Mouse (Mus musculus): ENCODE results near the gene Trim23.
"Not testable (repeated sequence)": the region's sequence is repeated elsewhere in the genome, so short reads cannot be mapped to it uniquely, and the experiment has no call there.

The Trim23 gene

DNA sequence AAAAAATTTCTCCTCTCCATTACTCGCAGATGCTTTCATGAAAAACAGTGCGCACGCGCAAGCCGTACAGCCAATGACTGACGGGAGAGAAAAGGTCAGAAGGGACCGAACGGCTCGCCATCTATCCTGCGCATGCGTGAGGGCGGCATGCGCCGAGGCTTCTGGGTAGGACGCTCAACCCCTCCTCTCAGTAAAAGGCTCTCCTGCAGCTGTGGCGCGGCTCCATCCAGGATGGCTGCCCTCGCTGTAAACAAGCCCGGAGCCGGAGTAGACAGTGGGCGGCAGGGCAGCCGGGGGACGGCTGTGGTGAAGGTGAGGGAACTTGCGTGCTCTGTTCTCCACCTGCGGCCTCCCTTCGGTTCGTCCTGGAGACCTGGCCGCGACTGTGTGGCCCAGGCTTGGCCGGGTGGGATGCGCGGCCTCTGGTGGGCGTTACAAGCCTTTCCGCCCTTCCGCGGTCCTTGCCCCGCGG, at the start of gene Trim23:
Gene Trim23, plus strand, starts transcription at position 148 of the 472 bp plus-strand sequence.
- DNase-seq (ENCODE audit: low read depth): peak; percentile 99

DNA sequence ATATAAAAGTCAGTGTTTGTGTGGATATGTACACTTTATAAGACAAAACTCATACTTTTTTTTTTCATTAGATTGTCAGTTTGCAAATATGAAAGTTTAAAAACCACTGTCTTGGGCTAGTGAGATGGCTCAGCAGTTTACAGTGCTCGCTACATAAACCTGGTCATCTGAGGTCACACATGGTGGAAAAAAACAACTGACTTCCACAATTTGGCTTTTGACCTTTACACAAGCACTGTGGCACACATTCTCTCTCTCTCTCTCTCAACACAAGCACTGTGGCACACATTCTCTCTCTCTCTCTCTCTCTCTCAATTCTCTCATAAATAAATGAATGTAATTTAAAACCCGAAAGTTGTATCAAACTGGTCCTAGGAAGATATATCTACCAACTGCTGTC, 46.0 kb upstream of the Trim23 start:
- peak; percentile 26 for DNase-seq (ENCODE audit: low read depth)

DNA sequence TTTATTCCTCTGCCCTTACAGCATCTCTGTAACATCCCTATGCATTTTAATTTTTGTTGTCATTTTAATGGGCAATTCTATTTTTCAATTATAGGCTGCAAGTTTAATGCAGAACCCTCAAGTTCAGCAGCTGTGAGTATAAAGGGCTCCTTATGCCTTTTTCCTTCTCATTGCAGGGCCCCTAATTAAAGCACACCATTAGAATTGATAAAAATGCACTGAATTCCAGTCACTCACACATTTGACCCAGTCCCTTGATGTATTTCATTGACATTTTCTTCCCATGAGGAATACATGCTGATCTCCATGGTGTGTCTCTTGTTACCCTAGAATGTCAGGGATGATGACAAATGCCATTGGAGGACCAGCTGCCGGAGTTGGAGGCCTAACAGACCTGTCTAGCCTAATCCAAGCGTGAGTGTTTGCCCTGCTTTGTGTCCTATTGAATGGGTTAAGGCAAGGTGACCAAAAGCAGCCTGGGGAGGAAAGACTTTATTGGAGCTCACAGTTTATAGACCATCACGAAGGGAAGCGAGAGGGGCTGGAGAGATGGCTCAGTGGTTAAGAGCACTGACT, 44.0 kb upstream of the Trim23 start:
- DNase-seq (ENCODE audit: low read depth): no peak

DNA sequence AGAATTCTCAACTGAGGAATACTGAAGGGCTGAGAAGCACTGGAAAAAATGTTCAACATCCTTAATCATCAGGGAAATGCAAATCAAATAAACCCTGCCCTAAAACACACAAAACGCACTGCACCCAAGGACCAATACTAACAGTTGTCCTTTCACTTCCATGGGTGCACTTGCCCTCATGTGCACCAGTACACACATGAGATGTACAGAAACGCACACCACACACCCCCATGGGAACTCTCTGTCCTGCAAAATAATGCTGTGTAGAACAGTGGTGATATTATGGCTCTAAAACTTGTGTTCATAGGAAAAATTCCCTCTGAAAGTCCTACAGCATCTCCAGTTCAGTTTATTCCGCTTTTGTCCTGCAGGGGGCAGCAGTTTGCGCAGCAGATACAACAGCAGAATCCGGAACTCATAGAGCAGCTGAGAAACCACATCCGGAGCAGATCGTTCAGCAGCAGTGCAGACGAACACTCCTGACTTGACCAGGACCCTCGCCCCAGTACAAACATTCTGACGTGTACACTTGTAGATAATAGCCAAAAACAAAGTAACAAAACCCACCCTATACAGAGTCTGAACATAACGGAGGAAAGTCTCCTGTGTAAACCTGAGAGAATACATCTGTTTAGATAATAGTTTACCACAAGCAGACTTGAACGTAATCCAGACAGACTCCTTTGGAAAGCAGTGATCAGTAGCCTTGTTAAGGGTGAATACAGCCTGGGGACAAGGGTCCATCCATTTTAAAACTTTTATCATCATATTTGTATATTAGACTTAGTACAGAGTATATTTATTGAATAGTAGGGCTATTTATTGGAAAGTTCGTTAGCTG, 39.0 kb upstream of the Trim23 start:
- peak; percentile 90 for DNase-seq (ENCODE audit: low read depth)

DNA sequence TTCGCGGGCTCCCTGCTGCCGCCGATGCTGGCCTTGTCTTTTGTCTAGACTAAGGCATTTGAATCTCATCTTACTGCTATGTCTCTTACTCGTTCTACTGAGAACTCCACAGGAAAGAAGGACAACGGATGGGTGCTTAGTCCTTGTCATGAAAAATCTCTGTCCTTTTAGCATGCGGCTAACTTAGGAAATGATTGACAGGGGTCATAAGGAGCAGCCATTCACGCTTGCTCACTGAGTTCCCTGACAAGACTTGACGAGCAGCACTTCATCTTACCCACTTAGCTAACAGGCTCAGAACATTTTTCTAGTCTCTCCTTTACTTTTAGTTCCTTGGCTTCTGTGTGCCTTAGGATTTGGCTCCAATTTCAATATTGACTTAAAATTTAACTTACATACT, 33.7 kb upstream of the Trim23 start:
- DNase-seq (ENCODE audit: low read depth): no peak

DNA sequence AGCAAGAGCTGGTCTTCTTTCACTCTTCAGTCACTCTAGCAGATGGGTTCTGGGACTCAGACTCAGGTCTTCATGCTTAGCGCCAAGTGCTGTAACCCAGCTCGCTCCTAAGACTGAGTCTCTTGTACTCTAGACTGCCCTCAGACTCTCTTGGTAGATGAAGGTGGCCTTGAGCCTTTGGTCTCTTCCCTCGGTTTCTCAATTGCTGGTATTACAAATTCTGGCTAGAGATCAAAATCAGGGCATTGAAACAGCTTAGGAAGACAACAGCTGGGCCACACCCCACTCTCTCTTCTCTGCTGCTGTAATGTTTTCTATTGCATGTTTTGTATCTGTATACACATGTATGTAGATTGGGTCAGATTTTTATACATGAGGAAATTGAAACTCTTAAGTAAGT, 33.0 kb upstream of the Trim23 start:
- DNase-seq (ENCODE audit: low read depth): no peak

DNA sequence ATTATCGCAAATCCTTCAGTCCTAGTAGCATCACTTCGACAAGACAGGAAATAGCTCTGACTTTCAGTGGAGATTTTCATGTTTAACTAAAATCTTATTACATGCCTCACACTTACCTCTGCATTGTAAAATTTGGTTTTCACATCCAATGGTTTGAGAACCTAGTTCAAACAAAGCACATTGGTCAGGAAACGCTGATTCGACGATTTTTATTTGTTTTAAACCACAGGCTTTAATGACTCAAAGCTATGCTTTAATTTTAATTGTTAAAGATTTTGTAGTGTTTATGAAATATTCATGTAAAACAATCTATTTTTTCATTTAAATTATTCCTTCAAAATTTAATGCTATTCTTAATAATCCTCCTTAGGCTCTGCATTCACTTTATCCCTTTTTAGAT, 24.4 kb upstream of the Trim23 start:
- DNase-seq (ENCODE audit: low read depth): no peak

DNA sequence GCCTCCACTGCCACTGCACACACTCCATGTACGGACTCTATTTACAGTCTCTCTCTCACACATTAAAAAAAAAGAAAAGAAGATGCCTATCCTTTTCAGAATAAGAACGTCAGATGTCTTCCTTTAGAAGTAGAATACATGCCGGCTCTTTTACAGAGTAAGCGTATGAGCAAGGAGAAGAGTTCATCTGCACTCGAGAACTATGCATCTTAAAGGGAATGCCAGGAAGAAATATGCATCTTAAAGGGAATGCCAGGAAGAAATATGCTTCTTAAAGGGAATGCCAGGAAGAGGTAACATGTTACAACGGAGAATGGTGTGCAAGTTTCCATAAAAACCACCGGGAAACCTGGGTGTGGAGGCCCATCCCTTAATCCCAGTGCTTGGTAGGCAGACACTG, 23.5 kb upstream of the Trim23 start:
- DNase-seq (ENCODE audit: low read depth): no peak

DNA sequence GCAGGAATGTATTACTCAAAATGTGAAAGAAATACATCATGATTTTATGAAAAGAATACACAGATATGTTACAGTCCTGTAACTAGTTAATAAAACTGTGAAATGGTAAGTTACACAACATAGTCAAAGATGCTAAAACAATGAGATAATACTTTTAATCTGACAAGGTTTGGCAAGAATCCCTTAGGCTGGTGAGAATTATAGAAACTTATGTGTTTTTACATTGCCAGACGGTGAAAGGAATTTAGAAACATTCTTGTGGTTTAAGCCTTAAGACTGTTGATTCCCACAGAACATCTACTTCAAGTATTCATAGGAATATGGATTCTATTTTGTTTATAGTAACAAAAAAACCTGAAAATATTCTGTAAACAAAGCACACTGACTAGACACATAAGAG, 22.9 kb upstream of the Trim23 start:
- no peak for DNase-seq (ENCODE audit: low read depth)

DNA sequence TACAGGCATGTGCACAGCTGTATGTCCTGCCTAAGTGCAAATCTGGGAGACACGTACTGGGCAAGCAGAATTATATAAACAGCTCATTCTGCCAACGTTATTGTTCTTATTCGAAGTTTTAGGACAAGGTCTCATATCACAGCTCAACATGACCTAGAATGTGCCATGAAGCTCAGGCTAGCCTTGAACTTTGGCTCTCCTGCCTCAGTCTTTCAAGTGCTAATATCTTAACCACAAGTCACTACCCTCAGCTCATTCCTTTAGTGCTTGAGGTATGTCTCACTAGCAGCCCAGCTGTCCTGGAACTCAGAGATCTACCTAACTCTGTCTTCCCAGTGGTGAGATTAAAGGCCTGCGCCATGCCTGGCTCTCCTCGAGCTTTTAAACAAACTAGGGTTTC, 6.9 kb upstream of the Trim23 start:
- DNase-seq (ENCODE audit: low read depth): no peak

DNA sequence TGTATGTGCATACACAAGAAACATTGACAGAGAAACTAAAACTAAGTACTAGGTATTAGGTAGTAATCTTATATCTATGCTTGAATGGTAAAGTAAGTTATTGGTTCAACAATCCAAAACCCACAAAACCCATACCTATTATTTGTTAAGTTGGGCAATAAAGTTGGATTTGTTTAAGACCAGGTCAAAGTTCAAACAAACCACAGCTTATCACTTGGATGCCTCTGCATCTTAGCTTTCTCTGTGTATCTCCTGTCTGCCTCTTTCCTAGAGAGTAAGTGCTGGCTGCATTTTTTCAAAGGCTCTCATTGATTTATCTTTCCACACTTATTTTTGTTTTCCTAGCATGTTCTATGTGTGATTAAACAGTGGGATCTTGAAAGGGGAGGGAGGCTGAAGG, 6.1 kb upstream of the Trim23 start:
- no peak for DNase-seq (ENCODE audit: low read depth)

DNA sequence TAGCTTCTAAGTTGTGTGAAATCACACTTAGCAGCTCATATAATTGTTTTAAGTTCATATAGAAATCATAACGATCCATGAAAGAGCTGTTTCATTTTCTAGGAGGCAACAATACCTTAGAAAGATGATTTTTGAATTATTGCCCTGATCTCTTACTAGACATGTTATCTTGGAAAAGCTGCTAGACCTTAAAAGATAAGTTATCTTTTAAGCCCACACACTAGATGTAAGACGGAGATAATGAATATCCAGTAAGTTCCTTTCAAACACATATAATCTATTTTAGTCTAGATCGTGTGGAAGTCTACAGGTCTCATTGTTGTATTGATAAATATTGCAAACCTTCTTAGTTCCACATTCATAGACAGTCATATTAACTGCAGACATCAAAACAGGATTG, 1.7 kb upstream of the Trim23 start:
- DNase-seq (ENCODE audit: low read depth): peak; percentile 16

DNA sequence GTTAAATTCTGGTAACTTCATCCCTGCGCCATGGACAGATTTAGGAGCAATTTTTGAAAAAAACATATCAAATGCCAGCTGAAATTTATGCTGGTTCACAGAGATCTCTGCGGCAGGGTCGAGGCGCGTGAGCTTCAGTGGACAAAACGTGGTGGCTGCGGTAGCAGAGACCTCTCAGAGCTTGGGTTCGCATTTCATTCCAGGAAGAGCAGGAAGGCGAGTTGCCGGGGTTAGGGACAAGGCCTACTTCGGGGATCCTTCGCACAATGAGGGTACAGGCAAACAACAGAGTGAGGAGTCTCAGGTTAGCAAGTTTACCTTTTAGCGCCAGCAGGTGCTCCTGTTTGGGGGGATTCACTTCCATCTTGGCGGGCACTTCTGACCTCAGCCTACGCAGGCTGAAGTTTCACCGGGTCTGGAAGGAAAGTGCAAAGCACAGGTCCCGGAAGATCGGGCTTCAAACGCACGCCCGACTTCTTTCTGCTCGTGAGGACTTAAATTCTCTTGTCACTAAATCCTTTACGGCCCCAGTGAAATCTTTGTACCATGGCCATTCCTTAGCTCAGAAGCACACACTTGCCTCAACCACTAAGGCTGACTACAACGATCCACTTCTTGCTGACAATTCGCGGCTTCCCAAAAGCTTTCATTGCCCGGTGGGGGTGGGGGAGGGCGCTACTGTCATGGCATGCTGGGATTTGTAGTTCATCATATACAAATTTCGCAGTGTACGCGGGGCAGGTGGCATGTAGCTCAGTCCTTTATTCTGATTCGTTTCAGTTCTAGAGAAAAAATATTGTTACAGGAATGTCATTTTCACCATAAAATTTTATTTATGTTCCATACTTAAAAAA, 574 bp upstream of the Trim23 start, which contains the start of gene Trappc13:
Gene Trappc13, minus strand, starts transcription at position 674 of the 854 bp plus-strand sequence.
- DNase-seq (ENCODE audit: low read depth): peak; percentile 95

DNA sequence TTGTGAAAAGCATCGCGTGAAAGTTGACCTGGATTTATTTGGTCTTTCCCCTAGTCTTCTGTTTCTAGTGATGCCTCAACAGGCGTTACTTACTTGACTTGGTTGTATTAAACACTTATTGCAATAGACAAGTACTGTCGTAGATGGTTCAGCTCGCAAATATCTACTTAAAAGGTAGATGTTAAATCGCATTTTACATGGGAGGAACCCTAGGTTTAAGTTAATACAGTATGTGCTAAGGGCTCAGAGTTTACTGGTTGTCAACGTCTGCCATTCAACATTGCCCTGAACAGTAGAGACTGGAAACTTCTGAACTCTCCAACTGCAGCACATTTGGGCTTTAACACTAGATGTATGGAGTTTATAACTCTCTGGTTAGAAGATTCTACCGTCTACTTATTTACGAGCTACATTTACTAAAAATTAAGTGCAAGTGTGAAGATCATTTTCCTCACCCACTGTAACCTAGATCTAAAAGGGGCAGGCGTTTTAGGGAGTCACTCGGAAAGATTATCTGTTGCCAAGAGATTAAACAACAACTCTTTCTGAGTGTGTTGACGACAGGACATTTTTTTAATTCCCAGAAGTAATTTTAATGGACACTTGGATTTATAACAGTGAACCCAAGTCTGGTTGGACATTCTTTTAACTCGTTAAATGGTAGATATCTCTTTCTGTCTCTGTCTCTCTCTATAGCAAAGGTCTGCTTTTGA, 735 bp downstream of the Trim23 start:
- DNase-seq (ENCODE audit: low read depth): no peak

DNA sequence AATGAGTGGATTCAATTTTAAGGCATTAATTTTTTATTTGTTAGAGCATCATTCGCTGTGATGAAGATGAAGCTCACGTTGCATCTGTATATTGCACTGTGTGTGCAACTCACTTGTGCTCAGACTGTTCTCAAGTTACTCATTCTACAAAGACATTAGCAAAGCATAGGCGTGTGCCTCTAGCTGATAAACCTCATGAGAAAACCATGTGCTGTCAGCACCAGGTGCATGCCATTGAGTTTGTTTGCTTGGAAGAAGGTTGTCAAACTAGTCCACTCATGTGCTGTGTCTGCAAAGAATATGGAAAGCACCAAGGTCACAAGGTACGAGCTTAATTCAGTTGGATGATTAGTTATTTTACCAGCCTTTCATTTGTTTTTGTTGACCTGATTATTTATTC, 8.8 kb downstream of the Trim23 start:
- DNase-seq (ENCODE audit: low read depth): no peak

DNA sequence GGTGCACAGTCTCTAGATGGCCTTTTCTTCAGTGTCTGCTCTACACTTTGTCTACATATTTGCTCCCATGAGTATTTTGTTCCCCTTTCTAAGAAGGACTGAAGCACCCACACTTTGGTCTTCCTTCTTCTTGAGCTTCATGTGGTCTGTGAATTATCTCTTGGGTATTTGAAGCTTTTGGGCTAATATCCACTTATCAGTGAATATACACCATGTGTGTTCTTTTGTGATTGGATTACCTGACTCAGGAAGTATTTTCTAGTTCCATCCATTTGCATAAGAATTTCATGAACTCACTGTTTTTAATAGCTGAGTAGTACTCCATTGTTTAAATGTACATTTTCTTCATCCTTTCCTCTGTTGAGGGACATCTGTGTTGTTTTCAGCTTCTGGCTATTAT, 17.3 kb downstream of the Trim23 start:
- not testable (repeated sequence) for DNase-seq (ENCODE audit: low read depth)

DNA sequence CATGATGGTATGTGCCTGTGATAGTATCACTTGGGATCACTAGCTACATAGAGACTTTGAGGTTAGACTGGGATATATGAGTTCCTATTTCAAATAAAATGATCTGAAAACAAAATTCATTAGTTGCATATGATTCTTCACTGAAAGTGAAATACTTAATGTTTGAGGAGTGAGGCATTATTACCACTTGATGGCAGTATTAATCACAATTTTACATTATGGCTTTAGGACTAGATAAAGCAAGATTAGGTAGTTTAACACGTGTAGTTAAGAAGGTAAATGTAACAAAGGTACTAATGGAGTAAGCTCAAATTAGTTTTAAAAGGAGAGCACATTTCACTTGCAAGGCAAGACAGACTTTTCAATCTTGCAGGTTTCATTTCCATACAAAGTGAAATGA, 25.7 kb downstream of the Trim23 start:
- peak; percentile 50 for DNase-seq (ENCODE audit: low read depth)

DNA sequence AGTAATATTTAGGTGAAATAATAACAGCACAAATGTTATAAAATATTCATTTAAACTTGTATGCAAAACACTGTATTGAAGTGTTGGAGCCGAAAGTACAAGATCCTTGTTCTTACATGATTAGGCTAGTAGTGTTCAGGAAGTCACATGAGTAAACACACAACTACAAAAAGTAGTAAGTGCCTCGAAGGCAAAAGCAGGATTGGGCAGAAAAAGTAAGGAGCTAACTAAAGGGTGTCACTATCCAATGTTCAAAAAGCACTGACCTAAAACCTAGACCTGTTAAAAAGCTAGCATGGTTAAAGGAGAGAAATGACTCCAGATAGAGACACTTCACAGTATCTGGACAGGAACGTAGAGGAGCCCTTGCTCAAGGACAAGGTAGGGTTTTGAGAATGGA, 48.9 kb downstream of the Trim23 start:
- DNase-seq (ENCODE audit: low read depth): peak; percentile 49

DNA sequence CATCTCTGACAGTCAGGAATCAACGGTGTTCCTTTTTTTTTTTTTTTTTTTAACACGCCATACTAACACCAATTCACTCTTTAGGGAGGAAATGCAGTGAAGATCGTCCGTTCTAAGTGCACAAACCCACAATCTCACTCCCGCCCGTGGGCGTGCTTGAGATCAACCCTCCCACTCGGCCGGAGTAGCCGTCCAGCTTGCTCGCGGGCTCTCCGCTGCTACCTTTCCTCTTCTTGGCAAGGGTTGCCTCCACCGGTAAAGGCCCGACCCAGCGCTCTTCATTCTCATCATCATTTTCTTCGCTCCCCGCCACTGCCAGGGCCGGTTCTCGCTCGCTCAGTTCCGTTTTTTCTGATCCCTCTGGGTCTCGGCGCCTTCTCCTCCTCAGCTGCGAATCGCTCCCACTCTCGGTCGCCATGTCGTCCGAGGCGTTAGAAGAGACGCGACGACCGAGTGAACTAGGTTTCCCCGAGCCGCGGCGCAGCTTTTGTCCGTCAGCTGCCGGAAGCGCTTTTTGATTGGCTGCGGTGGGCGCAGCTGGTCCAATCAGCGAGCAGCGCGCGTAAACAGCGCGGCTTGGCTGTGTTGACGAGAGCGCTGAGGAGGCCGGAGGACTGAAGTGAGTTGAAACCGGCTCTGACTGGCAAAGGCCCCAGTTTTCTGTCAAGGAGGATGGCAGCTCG, 49.9 kb downstream of the Trim23 start, which contains the start of the genes Cenpk and Ppwd1:
Gene Cenpk, plus strand, starts transcription at position 228 of the 683 bp plus-strand sequence.
Gene Ppwd1, minus strand, starts transcription at position 460 of the 683 bp plus-strand sequence.
- DNase-seq (ENCODE audit: low read depth): peak; percentile 98

DNA sequence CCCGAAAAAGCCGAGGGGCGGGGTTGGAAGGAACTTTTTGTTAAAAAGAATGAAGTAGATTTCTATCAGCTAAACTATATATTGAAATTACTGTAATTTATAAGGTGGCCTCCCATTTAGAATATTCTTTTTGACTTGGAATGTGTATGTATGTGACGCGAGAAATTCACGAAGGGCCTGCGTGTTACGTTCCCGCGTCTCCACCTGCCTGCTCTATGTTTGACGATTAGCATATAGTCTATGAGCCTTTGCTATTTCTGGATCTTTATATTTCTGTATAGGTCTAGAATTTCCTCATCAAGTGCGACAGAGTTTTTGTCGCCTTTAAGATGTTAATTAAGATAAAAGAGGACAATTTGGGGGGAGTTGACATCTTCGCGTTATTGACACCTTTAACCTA, 50.6 kb downstream of the Trim23 start:
- no peak for DNase-seq (ENCODE audit: low read depth)
